Mouse (Mus musculus): ENCODE results near the gene Haspin. TPM values are rescaled to one million over a fixed set of nuclear protein-coding genes. Genes with fewer than 3 reads are reported as not detected.

Gene Haspin
- total RNA-seq (2021), result under 1 TPM; 0.40 to 0.61 TPM
- long read RNA-seq, experiment 1, partial matches to known transcripts, result 0 of 1 reads
- long read RNA-seq, experiment 1, other reads (novel, unspliced or antisense), result 0 of 1 reads
- long read RNA-seq, experiment 2, result 0 reads

GRCm38 (mm10) chr11:73137591-73138501, at the start of gene Haspin:
Haspin (minus strand) TSS chr11:73138294.
- DNase-seq (ENCODE audit: low spot score in 2 of 2), result peak; percentile 89
- intact Hi-C loops (cut with DNase I), result loop anchor here (1.0 to 2.0 kb wide), 2 partner anchors 143 to 1233 kb away; no protein-coding TSS in a partner anchor

- intact Hi-C loops (cut with DNase I), result no loop called here
- DNase-seq (ENCODE audit: low spot score in 2 of 2), result no peak
These were observed 49.1 kb upstream of the Haspin start for GRCm38 (mm10) chr11:73187231-73187630.

- no peak for DNase-seq (ENCODE audit: low spot score in 2 of 2)
- intact Hi-C loops (cut with DNase I), result no loop called here
These were observed 48.0 kb upstream of the Haspin start for GRCm38 (mm10) chr11:73185872-73186615.

- intact Hi-C loops (cut with DNase I), result no loop called here
- no peak for DNase-seq (ENCODE audit: low spot score in 2 of 2)
These were observed 39.8 kb upstream of the Haspin start for GRCm38 (mm10) chr11:73177895-73178294.

GRCm38 (mm10) chr11:73177509-73177875, 39.4 kb upstream of the Haspin start:
- peak; percentile 19 to 21 for DNase-seq (ENCODE audit: low spot score in 2 of 2)
- intact Hi-C loops (cut with DNase I), result no loop called here

- intact Hi-C loops (cut with DNase I), result no loop called here
- peak; percentile 96 to 97 for DNase-seq (ENCODE audit: low spot score in 2 of 2)
These were observed 38.8 kb upstream of the Haspin start, which contains the start of the genes Emc6 and Tax1bp3 for GRCm38 (mm10) chr11:73176608-73177508. Emc6 (minus strand) TSS chr11:73177037. Tax1bp3 (plus strand) TSS chr11:73177083.

- intact Hi-C loops (cut with DNase I), result no loop called here
- no peak for DNase-seq (ENCODE audit: low spot score in 2 of 2)
These were observed 38.1 kb upstream of the Haspin start for GRCm38 (mm10) chr11:73176186-73176585.

- no peak for DNase-seq (ENCODE audit: low spot score in 2 of 2)
- intact Hi-C loops (cut with DNase I), result no loop called here
These were observed 37.5 kb upstream of the Haspin start for GRCm38 (mm10) chr11:73175612-73176011.

- no peak for DNase-seq (ENCODE audit: low spot score in 2 of 2)
- intact Hi-C loops (cut with DNase I), result no loop called here
These were observed 34.1 kb upstream of the Haspin start for GRCm38 (mm10) chr11:73172186-73172585.

- intact Hi-C loops (cut with DNase I), result no loop called here
These were observed 31.1 kb upstream of the Haspin start for GRCm38 (mm10) chr11:73169231-73169630.

GRCm38 (mm10) chr11:73168576-73168975, 30.5 kb upstream of the Haspin start:
- intact Hi-C loops (cut with DNase I), result no loop called here
- DNase-seq (ENCODE audit: low spot score in 2 of 2), result no peak

More at GRCm38 (mm10) chr11:73169231-73169630, 31.1 kb upstream of the Haspin start:
- DNase-seq (ENCODE audit: low spot score in 2 of 2), result peak; percentile 63 to 69

- intact Hi-C loops (cut with DNase I), result no loop called here
- no peak for DNase-seq (ENCODE audit: low spot score in 2 of 2)
These were observed 30.0 kb upstream of the Haspin start for GRCm38 (mm10) chr11:73168071-73168470.

GRCm38 (mm10) chr11:73162284-73162683, 24.2 kb upstream of the Haspin start:
- DNase-seq (ENCODE audit: low spot score in 2 of 2), result no peak
- intact Hi-C loops (cut with DNase I), result no loop called here

- intact Hi-C loops (cut with DNase I), result no loop called here
- no peak for DNase-seq (ENCODE audit: low spot score in 2 of 2)
These were observed 23.5 kb upstream of the Haspin start for GRCm38 (mm10) chr11:73161616-73162015.

- intact Hi-C loops (cut with DNase I), result no loop called here
- DNase-seq (ENCODE audit: low spot score in 2 of 2), result no peak
These were observed 22.7 kb upstream of the Haspin start for GRCm38 (mm10) chr11:73160811-73161200.

- intact Hi-C loops (cut with DNase I), result no loop called here
- no peak for DNase-seq (ENCODE audit: low spot score in 2 of 2)
These were observed 22.1 kb upstream of the Haspin start, which contains the start of gene P2rx5 for GRCm38 (mm10) chr11:73159957-73160810. P2rx5 (plus strand) TSS chr11:73160421.

GRCm38 (mm10) chr11:73155071-73155470, 17.0 kb upstream of the Haspin start:
- intact Hi-C loops (cut with DNase I), result no loop called here
- no peak for DNase-seq (ENCODE audit: low spot score in 2 of 2)

- no peak for DNase-seq (ENCODE audit: low spot score in 2 of 2)
- intact Hi-C loops (cut with DNase I), result no loop called here
These were observed 10.1 kb upstream of the Haspin start for GRCm38 (mm10) chr11:73148209-73148608.

All from left cerebral cortex, postnatal 14 days (tissue).